Mouse (Mus musculus) urinary bladder, adult 18-20 months (tissue): ENCODE results near the gene Rps27.

Experiments
- DNase-seq, 2 experiments: peaks; one replicate each; pipeline ENCODE4 v3.0.0; 2022; ENCODE audit warnings: low spot score in 2 of 2, mixed read lengths in 2 of 2

Gene Rps27

GRCm38 (mm10) chr3:90183581-90183980, 29.9 kb downstream of the Rps27 start:
- no peak for DNase-seq

- DNase-seq = no peak
These were observed 33.9 kb downstream of the Rps27 start for GRCm38 (mm10) chr3:90179566-90179965.
